Mouse (Mus musculus) gonadal fat pad, adult 2 months (tissue): ENCODE data around the gene Pgap1. TPM values are rescaled to one million over a fixed set of nuclear protein-coding genes. Genes with fewer than 3 reads are reported as not detected.

Source experiments
- DNase-seq: peaks from one replicate; pipeline ENCODE4 v3.0.0-alpha.2; 2012; ENCODE audit warnings: low read depth
- polyA plus RNA-seq: library from polyadenylated mRNA; depleted of rRNA; stranded (reverse); fragments of >200 nt; gene quantifications from 2 replicates; pipeline ENCODE4 v1.2.3, GENCODE M21; 2012; rRNA removed

The Pgap1 gene
- polyA plus RNA-seq, 1 experiment, result 7.3 TPM

DNA sequence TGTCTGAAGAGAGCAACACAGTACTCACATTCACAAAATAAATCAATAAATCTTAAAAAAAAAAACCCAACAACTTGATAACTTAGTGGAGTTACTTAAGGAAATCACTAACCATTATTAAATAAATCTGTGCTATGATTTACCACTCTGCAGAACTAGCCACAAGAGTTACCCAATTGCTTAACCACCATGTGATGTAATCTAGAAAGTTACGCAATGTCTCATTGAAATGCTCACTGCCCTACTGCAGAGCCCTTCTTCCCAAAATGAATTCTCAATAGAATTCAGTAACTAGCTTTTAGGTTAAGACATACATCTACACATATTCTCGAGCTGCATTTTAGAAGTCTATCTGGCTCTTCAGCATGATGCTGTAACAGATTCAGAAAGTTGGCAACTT lies 33.8 kb downstream of the Pgap1 start:
- DNase-seq, result peak; percentile 78

DNA sequence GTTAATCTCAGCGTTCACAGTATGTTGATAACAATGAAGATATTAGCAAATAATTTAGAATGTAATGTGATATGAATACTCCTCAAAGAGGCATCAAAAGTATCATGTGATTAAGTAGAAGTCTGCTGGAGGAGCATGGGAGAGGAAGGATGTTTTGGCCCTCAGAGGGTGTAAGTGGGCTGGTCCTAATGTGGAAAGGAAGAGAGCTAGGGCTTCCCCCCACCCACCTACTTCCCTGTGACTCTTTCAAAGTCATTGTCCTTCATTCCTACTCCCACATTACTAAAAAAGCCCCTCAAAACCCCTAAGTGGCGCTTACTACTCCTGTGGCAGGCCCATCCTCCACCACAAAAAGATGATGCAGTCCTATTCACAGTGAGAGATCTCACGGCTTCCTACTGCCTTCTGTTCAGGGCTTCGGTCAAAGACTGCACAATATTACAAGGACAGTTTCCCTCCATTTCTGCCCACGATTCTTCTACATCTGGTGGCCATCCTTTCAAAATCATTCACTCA lies 37.4 kb downstream of the Pgap1 start:
- no peak for DNase-seq

DNA sequence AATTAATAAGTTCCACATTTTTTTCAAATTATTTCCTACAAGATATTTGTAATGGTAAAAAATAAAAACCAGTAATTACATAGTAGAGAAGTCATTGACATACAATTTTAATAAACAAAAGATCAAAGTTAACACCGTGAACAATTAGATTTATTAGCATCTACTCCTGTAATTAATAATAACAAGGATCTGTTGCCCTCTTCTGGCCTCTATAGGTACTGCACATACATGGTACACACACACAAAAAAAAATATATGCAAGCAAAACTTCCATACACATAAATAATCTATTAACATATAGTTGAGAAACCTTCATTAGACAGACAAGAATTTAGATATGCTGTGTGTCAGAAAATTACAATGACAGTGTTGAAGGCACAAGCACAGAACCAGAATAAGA lies 43.6 kb downstream of the Pgap1 start:
- DNase-seq, result no peak

DNA sequence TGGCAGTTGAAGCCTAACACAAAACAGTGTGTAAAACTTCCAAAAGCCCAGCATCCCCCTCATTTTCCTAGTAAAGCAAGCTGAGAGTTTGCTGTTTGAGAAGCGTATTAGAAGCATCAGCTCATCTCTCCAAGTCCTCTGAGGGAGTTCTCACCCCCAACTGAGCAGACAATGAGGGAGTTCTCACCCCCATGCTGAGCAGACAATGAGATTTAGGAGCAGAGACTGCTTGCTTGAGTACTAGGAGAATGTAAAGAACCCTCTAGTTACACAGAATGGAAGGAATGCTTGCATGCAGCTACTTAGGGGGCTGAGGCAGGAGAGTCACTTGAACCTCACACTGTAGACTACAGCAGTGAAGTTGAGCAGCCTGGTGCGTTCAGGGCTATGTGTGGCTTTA lies 59.0 kb downstream of the Pgap1 start:
- DNase-seq, result no peak

DNA sequence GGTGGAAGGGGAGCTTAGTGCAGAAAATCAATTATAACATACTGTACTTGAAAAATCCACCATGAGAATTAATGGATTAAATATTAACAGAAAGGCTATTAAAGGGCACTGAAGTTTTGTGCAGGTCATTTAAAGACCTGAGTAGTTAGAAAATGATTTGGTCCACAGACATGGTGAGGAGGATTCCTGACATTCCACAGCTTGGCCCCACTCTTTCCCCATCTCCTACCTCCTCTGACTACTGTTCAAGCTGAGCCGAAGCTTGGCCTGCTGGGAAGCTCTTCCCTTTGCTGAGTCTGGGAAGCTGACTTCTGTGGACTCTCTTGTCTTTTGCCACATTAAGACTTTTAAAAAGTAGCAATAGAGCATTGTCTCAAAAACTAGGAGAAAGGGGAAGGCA lies 61.2 kb downstream of the Pgap1 start:
- no peak for DNase-seq

DNA sequence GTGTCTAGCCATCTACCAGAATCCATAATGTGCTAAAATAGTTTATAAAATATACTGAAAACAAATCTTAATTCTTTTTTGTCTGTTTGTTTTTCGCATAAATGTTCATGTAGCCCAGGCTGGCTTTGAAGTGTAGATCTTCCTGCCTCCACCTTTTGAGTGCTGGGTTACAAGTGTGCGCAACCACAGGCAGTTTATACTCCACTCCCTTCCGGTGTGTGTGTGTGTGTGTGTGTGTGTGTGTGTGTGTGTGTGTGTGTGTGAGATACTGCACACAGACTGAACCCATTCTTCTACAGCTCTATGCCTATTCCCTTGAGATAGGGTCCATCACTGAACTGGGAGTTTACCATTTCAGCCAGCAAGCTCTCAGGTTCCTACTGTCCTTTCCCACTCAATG lies 64.0 kb downstream of the Pgap1 start:
- no peak for DNase-seq

DNA sequence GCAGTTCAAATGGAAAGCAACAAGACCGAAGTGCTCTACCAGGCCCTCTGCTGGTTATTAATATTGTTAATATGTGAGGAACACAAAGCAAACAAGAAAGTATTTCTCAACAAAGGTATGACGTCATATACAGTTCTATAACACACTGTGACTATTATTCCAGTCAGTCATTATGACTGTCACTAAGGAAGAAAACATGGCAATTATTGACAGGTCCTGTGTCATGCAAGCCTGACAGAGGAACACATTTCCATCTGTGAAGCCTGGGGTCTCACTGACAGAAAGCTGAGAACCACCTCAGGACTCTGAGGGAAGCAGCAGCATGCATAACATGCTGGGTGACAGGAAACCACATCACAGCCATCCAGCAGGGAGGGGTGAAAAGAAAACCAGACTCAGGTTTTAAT lies 65.0 kb downstream of the Pgap1 start:
- no peak for DNase-seq

DNA sequence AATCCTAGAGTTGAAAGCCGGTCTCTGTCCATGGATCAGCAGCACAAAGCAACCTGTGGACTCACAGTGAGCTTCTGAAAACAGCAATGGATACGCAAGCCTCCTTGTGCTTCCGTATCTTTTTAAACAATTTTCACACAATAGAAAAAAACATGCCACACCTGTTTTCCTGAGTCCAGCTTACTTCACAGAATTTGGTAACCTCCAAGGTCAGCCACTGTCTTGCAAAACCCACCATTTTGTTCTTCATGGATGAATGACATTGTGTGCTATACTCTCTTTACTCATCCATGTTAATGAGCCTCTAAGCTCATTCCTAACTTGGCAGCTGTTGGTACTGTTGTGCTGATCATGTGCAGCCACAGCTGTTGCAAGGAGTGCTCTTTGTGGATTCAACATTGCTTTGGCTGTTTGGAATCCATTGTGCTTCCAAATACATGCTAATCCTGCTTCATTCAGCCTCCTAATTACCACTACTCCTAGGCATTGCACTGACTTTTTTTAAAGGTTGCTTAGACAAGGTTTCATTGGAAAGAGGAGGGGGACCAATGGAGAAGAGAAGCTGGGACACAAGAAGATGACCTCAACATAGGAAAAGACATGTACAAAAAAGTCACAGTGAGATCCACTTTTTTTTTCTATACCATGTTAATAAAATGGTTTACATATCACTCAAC lies 72.6 kb downstream of the Pgap1 start:
- DNase-seq, result peak; percentile 14

DNA sequence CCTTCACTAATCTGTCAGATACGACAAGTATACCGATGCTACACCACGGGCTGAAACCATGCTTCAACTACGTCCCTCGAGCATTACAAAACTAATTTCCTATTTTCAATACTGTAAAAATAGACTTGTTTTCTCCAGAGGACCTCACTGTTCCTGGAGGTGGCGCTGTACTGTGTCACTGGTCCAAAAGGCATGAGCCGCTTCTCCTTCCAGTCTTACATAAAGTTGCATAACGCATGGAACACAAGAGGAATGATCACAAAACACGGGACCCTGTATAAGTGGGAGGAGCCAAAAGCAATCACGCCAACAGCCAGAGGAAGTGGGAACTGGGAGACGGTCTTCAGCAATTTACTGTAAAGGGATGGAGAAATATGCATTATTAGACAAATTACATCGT lies 77.0 kb downstream of the Pgap1 start:
- no peak for DNase-seq

DNA sequence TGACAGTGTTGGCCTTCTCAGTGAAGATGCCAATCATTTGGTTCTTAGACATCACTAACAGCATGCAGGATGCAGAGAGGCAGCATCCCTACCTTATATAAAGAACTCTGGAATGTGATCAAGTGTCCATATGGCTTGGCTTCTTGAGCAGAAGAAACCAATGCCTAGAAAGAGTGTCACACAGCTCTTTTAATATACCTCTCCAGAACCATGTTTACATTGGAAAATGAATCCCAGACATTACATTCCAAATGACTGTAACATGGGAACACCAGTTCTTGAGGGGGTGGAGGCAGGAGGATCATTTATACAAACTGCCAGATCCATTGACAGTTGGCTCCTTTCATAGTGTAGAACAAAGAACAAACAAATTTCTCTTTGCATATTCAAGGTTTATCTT lies 88.8 kb downstream of the Pgap1 start:
- no peak for DNase-seq

DNA sequence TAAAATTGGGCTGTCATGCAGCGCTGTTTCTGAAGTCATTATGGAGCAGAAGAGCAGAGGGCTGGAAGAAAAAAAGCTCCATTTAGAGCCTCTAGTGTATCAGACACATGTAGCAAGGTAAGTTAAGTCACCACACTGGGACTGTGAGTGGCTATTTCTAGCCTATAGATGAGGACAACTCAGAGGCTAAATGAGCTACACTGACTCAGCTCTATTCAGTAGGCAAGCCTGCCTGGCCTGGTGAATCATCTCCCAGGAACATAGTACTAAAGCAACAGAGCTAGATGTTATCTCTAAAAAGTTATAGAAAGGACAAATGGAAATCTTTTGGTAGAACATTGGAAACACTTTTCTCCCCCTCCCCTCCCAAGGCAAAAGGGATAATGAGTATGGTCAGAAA lies 90.1 kb downstream of the Pgap1 start:
- DNase-seq, result no peak

DNA sequence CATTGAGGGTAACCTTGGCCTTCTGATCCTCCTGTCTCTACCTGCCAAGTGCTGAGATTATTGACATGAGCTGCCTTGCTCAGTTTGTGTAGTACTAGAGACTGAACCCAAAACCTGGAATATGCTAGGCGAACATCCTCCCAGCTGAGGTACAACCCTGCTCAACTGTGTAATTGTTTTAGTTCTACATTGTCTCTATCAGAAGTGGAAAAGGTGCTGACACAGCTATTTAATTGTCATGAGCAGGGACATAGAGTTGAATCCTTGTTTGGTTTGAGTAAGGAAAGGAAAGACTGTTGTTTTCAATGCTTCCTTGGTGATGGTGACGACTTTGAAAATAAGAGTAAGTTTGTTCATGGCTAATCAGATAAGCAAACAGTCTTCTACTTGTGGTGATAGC lies 105.4 kb downstream of the Pgap1 start:
- DNase-seq, result no peak

DNA sequence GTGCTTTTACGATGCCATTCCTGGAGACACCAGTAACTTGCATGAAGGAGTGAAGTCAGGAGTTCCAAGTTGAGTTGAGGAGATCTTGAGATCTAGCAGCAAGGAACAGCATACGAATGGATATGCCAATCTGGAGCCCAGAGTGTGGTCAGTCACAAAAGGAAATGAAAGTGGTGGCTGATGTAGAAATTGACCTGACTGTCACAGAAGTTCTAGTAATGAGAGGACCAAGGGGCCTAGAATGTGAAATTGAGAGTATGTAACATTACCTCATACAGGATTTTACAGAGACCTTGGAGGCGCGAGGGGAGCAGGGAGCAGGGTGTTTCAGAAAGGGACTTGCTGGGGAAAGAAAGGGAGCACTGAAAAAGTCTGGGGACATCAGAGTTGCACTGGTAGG lies 108.7 kb downstream of the Pgap1 start:
- no peak for DNase-seq

DNA sequence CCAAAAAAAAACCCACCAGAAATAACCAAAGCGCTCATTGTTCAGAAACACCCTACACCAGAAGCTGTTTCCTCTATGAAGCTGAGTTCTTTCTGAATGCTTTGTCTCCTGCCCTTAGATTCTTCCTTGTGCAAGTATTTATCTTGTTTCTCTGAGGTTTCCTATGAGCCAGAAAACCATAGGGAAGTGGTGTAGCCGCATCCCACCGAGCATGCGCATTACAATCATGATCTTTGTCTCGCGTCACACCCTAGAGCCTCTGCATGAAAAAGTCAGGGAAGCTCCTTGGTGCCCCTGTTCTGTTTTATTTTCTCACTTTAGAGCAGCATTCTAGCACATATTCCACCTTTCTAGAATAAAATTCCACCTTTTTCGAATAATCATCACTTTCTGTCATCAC lies 113.8 kb downstream of the Pgap1 start:
- no peak for DNase-seq

DNA sequence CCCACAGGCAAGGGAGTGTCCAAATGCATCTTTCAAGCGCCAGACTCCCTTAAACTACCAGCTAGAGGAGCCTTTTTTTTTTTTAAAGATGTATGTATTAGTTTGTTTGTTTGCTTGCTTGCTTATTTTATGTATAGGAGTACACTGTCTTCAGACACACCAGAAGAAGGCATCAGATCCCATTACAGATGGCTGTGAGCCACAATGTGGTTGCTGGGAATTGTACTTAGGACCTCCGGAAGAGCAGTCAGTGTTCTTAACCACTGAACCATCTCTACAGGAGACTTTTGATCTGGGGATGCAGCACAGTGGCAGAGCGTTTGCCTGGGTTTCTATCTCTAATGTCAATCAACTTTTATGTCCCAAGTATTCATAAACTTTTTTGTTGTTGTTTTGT lies 118.4 kb downstream of the Pgap1 start:
- no peak for DNase-seq

DNA sequence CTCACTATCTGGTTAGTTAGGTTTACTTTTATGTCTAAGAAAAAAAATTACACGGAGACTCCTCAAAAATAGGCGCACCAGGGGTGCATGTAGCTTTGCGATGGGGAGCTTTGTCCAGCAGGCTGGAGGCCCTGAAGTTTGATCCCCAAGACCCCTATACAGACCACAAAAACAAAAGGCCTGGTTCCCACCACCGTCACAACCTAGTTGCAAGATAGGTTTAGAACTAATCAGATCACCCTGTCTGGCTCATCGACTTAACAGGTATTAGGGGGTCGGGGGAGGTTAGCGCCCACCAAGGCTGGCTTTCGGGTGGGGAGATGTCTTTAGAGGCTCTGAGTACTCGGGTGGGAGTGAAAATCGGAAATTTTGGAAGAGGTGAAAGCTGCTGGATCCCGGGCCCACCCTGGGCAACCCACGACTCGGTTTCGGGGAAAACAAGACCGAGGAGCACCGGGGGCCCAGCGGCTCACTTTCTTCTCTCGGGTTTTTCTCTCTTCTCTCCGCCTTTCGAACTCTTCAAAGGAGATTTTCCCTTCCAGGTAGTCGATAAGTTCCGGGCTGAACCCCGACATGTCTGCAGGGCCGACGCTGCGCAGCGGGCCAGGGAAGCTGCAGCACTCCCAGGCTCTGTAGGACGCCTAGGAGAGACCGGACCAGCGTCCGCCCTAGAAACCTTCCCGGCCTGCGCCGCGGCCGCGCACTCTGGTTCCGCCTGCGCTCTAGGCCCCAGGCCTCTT lies 119.0 kb downstream of the Pgap1 start, which contains the start of gene Gtf3c3:
TSS of gene Gtf3c3 (minus strand) at position 632 of the 740 bp plus-strand sequence.
- no peak for DNase-seq

Other genes with a start within 250 kb of the Pgap1 start
- 7.2 and 7.4 TPM in 2 replicates for gene Gtf3c3, start 118.7 kb downstream of the Pgap1 start, polyA plus RNA-seq